Mouse (Mus musculus) Patski (cell line): ENCODE measurements at regions not wholly inside any gene's neighbourhood (a gene's known extent, or its start where the extent isn't known, plus 50 kb on each side); places are given as distances from the start of the nearest gene placed in this dataset.

Experiments
- ATAC-seq: fragments of 100-300 bp; one replicate; pipeline ENCODE4 v1.8.0; 2021
- CTCF ChIA-PET: fragments of 350-600 bp; sonication (Branson Sonifier 250); formaldehyde crosslinking; loops from one replicate; lab custom pipeline; 2022; ENCODE audit warnings: inconsistent platforms; lab: Charles Lee
- POLR2A ChIA-PET: fragments of 350-600 bp; sonication (Branson Sonifier 250); formaldehyde crosslinking; loops from one replicate; lab custom pipeline; 2022; ENCODE audit warnings: antibody characterized with exemption, inconsistent platforms; lab: Charles Lee
- DNase-seq: peaks from one replicate; pipeline ENCODE4 v3.0.0-alpha.2; 2011; ENCODE audit warnings: low read depth, low spot score
- H3K27me3 ChIP-seq: fragments of 371-371 bp; one replicate; pipeline ENCODE4 v1.5.1; 2021
- CTCF ChIP-seq: fragments of 100-300 bp; IDR thresholded peaks from one replicate; pipeline ENCODE4 v1.5.1; 2021
- in situ Hi-C: fragments of 300-500 bp; cut with MboI; formaldehyde crosslinking; loops from 3 replicates; pipeline ENCODE4 v1.11.1; 2018; ENCODE audit warnings: low pct_unique_long_range_greater_than_20kb, mixed read lengths

- peaks cover 7% of the 10 kb centered on the region for H3K27me3 ChIP-seq
- POLR2A ChIA-PET: no interaction called here
- in situ Hi-C loops: no loop called here
- CTCF ChIA-PET: no interaction called here
- ATAC-seq (no peak), DNase-seq (no peak)
- TF ChIP-seq CTCF: no peak
Measured at GRCm38 (mm10) chr3:50689375-50689774, 246.0 kb upstream of the Slc7a11 start.

- H3K27me3 ChIP-seq: peaks cover 7% of the 10 kb centered on the region
- POLR2A ChIA-PET: no interaction called here
- TF ChIP-seq CTCF: no peak
- no peak for DNase-seq
- ATAC-seq: no peak
- CTCF ChIA-PET: interaction anchor here (1.0 kb wide), 1 partner anchor 26 kb away, joined by 3 read pairs; no protein-coding TSS in a partner anchor
- in situ Hi-C loops: no loop called here
Measured at GRCm38 (mm10) chr3:50687755-50688154, 244.3 kb upstream of the Slc7a11 start.

GRCm38 (mm10) chr3:50678611-50678988 is 235.2 kb upstream of the Slc7a11 start:
- in situ Hi-C loops: no loop called here
- CTCF ChIA-PET: no interaction called here

GRCm38 (mm10) chr3:50677953-50678610 is 234.7 kb upstream of the Slc7a11 start:
- no peak for TF ChIP-seq CTCF
- POLR2A ChIA-PET: interaction anchor here (0.6 kb wide), 1 partner anchor 144 kb away, joined by 3 read pairs; no protein-coding TSS in a partner anchor
- H3K27me3 ChIP-seq: peaks cover 19% of the 10 kb centered on the region

More at GRCm38 (mm10) chr3:50678611-50678988, 235.2 kb upstream of the Slc7a11 start:
- no peak for TF ChIP-seq CTCF
- DNase-seq (no peak), ATAC-seq (no peak)
- POLR2A ChIA-PET: no interaction called here
- H3K27me3 ChIP-seq: peaks cover 19% of the 10 kb centered on the region

GRCm38 (mm10) chr3:50675769-50676168 is 232.4 kb upstream of the Slc7a11 start:
- in situ Hi-C loops: no loop called here
- TF ChIP-seq CTCF: no peak

More at GRCm38 (mm10) chr3:50677953-50678610, 234.7 kb upstream of the Slc7a11 start:
- DNase-seq (no peak), ATAC-seq (no peak)
- in situ Hi-C loops: no loop called here
- CTCF ChIA-PET: no interaction called here

GRCm38 (mm10) chr3:50674860-50675566 is 231.6 kb upstream of the Slc7a11 start:
- in situ Hi-C loops: no loop called here
- H3K27me3 ChIP-seq: peaks cover 9% of the 10 kb centered on the region
- no peak for DNase-seq
- TF ChIP-seq CTCF: no peak
- ChIA-PET CTCF (no interaction called here), POLR2A (no interaction called here)
- ATAC-seq: no peak

More at GRCm38 (mm10) chr3:50675769-50676168, 232.4 kb upstream of the Slc7a11 start:
- H3K27me3 ChIP-seq: peaks cover 14% of the 10 kb centered on the region
- DNase-seq (no peak), ATAC-seq (no peak)
- CTCF ChIA-PET: no interaction called here
- POLR2A ChIA-PET: no interaction called here

- ChIA-PET POLR2A (no interaction called here), CTCF (no interaction called here)
- no peak for ATAC-seq
- no peak for DNase-seq
- in situ Hi-C loops: no loop called here
- peaks cover 23% of the 10 kb centered on the region for H3K27me3 ChIP-seq
- TF ChIP-seq CTCF: no peak
Measured at GRCm38 (mm10) chr3:50665316-50665715, 221.9 kb upstream of the Slc7a11 start.

GRCm38 (mm10) chr3:50660966-50661365 is 217.6 kb upstream of the Slc7a11 start:
- in situ Hi-C loops: no loop called here

GRCm38 (mm10) chr3:50660566-50660965 is 217.2 kb upstream of the Slc7a11 start:
- DNase-seq (no peak), ATAC-seq (no peak)
- H3K27me3 ChIP-seq: peaks cover 27% of the 10 kb centered on the region
- ChIA-PET POLR2A (no interaction called here), CTCF (no interaction called here)
- no peak for TF ChIP-seq CTCF
- in situ Hi-C loops: no loop called here

More at GRCm38 (mm10) chr3:50660966-50661365, 217.6 kb upstream of the Slc7a11 start:
- ChIA-PET CTCF (no interaction called here), POLR2A (no interaction called here)
- ATAC-seq (no peak), DNase-seq (no peak)
- TF ChIP-seq CTCF: no peak
- H3K27me3 ChIP-seq: peaks cover 31% of the 10 kb centered on the region

GRCm38 (mm10) chr3:50657890-50658289 is 214.5 kb upstream of the Slc7a11 start:
- ChIA-PET CTCF (interaction anchor here (1.2 kb wide), 1 partner anchor 69 kb away, joined by 3 read pairs; no protein-coding TSS in a partner anchor), POLR2A (no interaction called here)
- no peak for DNase-seq
- in situ Hi-C loops: no loop called here
- H3K27me3 ChIP-seq: peaks cover 28% of the 10 kb centered on the region
- no peak for TF ChIP-seq CTCF
- no peak for ATAC-seq

GRCm38 (mm10) chr3:50654441-50654840 is 211.0 kb upstream of the Slc7a11 start:
- no peak for TF ChIP-seq CTCF
- in situ Hi-C loops: no loop called here
- POLR2A ChIA-PET: no interaction called here
- peaks cover 30% of the 10 kb centered on the region for H3K27me3 ChIP-seq
- DNase-seq (no peak), ATAC-seq (no peak)
- CTCF ChIA-PET: no interaction called here
